Mouse (Mus musculus): ENCODE data around the gene 4921517D22Rik.
"Not testable (repeated sequence)": the region's sequence is repeated elsewhere in the genome, so short reads cannot be mapped to it uniquely, and the experiment has no call there.

The 4921517D22Rik gene

DNA sequence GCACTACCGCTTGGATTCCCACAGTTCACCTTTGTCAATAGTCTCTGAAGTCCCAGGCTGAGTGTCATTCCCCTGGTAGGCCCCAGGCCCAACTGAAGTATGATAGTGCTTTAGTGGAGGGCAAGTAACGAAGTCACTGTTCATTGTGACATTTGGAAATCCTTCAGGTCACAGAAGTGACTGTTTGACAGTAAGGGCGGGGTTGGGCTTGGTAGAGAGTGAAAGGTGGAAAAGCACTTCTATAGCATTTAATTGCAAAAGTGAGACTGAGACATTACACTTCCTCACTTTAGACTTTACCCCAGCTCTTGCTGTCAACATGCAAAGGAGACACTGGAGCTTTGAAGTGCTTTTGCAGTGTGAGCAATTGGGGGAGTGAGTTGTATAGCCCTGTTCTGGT lies at the start of gene 4921517D22Rik:
4921517D22Rik (minus strand) TSS at position 101 of the 400 bp plus-strand sequence.
- DNase-seq, result no peak

DNA sequence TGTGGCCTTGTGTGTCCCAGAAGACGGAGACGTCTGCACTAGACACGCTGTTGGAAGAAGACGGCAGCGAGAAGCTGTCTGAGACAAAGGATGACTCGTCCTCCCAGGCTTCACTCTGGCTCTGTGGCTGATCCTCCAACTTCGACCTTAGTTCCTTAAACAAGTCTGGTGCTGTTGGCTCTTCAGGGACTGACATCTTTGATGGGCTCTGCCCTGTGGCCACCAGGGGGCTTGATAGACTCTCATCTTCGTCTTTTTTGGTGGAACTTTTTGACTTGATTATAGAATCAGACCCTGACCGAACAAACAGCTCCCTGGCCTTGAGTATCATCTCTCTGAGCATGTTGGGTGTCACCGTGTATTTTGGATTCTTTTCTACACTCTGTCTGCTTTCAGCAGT lies 47.8 kb upstream of the 4921517D22Rik start:
- no peak for DNase-seq

DNA sequence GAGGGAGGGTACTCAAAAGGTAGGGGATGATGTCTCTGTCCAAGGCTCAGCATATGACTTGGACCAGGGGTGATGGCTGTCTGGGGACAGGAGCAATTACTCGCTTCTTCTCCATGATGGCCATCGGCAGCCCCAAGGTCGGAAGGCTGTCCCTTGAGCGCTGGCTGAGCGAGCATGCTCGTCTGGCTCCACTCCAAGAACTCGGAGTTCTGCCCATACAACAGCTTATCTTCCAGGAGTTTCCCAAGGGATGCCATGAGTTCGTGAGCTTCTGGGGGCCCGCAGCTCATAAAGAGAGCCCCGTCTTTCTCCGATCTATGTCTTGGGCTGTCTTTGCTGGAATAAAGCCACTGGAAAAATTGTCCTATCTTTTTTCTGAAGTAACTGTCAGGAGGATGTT lies 47.2 kb upstream of the 4921517D22Rik start:
- DNase-seq, result no peak

DNA sequence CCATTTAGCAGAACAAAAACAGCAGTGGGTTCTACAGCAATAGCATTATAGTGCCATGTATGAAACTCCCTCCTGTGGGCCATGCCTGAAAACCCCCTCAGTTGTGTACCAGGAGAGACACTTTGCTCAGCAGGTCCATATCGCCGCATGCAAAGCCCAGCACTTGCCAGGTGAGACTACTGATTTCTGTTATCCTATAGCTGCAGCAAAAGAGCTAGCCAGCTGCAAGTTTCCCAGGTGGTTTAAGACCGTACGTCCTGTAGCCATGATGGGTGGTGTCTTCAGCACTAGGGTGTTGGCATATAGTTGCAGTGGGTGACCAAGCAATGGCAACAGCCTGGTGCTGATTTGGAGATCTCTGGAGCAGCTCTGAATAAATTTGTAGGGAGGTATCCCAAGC lies 45.5 kb upstream of the 4921517D22Rik start:
- DNase-seq, result no peak

DNA sequence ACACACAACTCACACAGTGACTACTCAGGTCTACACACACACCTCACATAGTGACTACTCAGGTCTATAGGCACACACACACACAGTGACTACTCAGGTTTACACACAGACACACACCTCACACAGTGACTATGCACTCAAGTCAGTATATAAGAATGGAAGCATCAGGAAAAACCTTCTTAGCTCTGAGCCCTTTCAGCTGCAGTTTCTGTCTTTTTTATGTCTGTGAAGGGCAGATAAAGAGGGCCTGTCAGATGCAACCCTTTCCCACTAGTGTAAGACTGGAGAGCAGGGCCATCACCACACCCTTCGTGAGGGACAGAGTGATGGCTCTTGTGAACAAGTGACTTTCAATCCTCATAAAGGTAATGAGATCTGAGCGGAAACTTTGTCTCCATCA lies 44.5 kb upstream of the 4921517D22Rik start:
- no peak for DNase-seq

DNA sequence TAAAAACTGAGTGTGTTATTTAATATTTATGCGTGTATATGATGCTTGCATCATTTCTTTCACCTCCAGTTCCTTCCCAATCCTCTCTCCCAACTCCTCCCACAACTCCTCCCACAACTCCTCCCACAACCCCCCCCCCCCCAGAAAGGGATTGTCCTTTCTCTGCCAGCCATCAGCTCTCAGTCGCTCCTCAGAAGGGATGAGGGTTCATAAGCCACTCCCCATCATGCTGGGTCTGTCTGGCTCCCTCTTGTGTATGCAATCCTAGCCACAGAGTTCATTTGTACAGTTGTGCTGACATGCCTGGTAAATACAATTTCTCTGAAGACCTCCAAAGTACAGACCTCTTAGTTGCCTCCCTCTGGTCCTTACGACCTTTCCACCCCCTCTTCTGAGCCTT lies 41.3 kb upstream of the 4921517D22Rik start:
- no peak for DNase-seq

DNA sequence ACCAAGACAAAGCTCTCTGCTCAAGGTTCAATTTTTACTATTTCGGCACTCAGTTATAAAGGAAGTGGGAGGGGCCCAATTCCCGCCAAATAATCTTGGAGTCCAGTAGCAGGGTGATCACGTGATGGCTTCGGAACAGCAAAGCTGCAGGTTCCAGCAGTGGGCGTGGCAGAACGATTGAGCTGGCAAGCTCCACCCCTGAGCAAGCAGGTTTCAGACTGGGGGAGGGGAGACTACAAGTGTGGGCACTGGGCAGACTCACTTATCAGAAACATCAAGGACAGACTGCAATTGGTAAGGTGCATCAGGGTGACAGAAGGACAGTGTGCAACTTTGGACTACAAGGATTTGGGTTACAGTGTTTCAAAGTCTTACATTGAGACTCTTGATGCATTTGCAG lies 40.4 kb upstream of the 4921517D22Rik start:
- not testable (repeated sequence) for DNase-seq

DNA sequence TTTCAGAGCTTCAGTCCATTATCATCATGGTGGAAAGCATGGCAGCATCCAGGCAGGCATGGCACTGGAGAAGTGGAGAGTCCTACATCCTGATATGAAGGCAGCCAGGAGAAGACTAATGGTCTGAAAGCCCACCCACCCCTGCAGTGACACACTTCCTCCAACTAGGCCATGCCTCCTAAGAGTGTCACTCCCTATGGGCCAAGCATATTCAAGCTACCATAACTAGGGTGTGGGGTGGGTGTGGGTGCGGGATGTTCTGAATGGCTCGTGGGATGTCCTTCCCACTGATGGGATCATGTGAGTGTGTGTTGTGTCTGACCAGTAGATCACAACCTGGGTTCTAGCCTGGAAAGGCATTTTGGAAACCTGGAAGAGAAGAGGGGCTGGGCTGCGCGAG lies 40.0 kb upstream of the 4921517D22Rik start:
- no peak for DNase-seq

DNA sequence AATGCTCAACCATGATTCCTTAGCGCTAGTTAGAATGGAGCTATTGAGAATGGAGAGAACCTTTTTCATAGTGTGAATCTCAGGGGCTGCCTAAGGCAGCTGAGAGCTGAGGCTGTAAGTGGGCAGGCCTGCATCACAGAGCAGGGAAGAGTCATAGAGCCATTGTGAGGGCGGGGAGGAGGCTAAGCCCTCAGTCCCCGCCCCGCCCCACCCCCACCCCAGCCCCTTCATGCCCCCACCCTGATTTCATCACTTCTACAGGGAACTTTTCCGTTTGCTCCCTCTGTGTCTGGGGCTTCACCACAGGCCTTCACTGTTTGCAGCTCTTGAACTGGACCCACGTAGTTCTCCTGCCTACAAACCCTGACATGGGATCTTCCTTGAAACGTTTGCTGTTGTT lies 37.7 kb upstream of the 4921517D22Rik start, which contains the start of gene Spata31d1d:
Spata31d1d (minus strand) TSS at position 101 of the 400 bp plus-strand sequence.
- DNase-seq, result no peak

DNA sequence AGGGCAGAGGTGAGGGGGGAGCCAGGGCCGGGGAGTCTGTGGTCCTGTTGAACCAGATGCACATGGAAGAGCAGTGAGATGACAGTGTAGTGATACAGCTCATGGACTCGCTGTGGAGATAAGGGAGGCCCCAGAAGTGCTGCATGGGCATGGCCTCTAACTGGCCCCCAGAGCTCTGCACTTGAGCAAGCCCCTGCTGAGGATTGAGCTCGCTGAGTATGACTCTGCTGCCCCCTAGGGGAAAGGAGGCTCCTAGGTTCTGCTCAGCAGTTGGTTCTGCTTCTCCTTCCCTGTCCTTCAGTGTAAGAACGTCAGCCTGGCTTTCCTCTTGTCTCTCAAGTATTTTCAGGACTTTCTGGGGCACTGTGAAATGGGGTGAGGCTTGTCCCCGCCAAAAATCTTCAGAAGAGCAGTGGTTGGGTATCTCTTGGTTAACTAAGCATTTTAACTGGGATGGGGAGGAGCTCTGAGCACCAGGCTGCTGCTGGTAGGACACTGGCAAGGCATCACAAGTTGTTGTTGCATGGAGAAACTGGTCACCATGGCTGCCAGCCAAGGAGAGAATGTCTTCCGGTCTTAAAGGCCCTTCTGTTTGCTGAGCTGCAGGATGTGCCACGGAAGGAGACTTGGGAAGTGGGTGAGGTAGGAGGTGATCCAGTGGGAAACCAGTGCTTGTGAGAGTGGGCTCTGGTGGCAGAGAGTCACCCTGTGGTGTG lies 34.6 kb upstream of the 4921517D22Rik start:
- peak; percentile 72 to 74 for DNase-seq

DNA sequence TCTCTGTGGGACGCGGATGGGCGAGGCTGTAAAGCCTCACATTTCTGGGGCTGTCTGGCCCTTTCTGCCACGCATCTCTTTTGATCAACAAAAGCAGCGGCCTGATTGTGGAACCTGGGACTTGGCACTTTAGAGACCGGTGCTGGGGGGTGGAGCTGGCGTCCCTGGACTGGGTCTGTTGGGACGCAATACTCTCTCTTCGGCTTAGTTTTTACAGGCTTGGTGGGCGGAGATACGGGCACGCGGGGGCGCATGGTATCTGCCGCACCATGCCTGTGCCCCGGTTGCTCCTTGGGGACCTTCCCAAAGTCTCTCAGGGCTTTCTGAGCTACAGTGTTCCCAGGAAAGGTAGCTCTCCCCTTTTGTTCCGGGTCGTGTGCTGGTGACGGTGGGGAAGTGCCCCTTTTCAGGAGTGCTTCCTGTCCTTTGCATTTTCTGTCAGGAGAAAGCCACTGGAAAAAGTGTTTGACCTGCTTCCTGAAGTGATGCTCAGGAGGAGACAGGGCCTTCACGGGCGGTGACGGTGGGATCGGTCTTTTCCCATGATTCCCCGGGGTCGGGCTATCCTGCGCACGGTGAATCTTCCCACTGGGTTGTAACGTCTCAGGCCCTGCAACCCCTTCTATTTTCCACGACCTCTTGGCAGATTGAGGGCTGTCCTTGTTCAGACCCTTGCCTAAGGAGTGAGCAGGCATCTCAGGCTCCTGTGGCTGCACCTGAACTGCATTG lies 32.4 kb upstream of the 4921517D22Rik start:
- no peak for DNase-seq

DNA sequence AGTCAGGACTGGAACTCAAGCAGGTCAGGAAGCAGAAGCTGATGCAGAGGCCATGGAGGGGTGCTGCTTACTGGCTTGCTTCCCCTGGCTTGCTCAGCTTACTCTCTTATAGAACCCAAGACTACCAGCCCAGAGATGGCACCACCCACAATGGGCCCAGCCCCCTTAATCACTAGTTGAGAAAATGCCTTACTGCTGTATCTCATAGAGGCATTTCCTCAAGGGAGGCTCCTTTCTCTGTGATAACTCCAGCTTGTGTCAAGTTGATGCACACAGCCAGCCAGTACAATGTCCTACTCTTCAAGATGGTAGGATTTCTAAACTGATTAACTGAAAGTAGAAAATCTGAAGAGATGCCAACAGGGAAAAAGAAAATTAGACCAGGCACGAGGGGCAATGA lies 28.2 kb upstream of the 4921517D22Rik start:
- DNase-seq, result not testable (repeated sequence)

DNA sequence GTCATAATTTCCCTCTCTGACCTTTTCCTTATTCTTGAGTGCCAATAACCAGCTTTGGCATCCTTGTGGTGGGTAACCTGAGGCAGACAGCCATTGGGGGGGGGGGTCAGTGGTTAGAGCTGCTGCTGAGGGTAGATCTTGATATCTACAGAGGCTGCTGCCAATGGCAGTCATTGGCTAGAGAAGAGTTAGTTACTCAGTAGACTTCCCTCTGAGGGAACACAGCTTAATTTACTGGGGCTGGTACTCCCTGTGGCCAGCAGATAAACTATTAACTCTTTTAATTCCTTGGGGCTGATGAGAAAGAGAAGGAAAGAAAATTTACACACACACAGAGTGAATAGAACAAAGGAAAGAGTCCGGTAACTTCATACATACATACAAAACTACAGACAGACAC lies 25.6 kb upstream of the 4921517D22Rik start:
- DNase-seq, result no peak

DNA sequence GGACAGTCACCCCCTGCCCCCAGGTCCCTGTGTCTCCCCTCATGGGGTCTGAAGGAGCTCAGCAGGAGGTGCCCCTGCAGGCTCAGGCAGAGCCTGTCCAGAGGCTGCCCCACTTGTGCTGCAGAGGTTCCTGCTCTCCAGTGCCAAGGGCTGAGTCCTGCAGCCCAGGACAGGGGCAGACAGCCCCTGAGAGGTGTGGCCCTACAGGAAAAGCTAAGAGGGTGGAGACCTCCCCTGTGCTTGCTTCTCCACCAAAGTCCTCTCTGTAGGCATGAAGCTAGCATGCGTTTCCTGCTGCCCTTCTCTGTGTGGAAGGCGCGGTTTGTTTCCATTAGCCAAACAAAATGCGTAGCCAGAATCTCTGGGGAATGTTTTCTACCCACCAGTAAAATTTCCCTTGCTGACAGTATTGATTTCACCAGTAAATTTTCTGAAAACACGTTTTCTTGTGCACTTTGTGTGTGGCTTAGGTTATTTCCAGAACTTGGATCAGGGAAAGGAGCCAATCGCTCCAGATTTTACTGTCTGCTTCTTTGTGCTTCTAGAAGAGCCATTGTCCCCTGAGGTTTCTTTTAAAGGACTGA lies 25.0 kb upstream of the 4921517D22Rik start:
- not testable (repeated sequence) for DNase-seq

DNA sequence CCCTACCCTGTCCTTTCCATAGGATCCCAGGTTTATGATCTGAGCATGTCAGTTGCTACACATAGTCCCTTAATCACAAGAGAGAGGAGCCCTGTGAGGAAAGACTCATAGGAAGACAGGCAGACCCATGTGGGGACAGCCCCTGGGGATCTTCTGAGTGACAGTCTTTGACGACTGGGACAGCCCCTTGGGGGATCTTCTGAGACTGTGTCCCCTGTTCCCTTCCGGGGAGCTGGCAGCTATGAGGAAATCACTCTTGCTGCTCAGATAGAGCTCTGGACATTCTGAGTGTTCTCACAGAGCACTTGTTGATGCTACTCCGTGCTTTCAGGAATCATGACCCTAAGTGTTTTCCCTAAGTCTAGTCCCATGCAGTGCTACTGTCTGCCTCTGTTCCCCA lies 19.8 kb upstream of the 4921517D22Rik start:
- no peak for DNase-seq

DNA sequence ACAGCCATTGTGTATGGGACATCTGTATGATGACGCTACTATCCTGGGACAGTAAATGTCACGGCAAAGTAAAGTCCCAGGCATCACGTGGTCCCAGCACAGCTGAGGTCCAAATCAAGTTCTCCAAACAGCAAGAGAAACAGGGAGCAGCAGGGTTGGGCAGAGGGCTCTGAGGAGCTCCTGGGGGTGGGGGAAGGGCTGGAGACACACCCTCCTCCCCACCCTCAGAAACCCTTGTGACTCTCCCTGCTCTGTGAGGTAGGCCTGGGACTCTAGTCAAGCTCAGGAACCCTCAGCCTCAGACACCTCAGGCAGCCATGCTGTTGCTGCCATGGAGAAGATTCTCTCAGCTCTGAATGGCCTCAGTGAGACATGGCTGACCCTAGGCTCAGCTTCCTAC lies 18.1 kb upstream of the 4921517D22Rik start, which contains the start of gene Spata31d1b:
Spata31d1b (plus strand) TSS at position 301 of the 400 bp plus-strand sequence.
- not testable (repeated sequence) for DNase-seq

DNA sequence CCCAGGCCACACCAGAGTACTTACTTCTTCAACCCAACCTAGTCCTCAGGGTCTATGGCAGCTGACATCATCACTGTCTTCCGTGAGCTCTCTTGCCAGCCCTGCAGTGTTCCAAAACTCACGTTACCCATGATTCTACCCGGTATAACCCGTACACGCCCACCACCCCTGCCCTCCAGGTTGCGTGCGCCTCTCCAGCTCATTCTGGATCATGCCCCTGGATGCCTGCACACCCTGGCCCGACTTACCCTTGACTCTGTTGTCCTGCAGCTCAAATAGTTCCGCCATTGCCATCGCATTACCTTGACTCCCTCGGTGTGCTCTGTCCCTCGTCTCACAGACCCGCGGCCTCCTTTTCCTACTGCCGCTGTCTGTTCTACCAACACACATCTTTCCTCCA lies 16.3 kb upstream of the 4921517D22Rik start, which contains the start of gene Spata31d1a:
Spata31d1a (minus strand) TSS at position 101 of the 400 bp plus-strand sequence.
- DNase-seq, result no peak

DNA sequence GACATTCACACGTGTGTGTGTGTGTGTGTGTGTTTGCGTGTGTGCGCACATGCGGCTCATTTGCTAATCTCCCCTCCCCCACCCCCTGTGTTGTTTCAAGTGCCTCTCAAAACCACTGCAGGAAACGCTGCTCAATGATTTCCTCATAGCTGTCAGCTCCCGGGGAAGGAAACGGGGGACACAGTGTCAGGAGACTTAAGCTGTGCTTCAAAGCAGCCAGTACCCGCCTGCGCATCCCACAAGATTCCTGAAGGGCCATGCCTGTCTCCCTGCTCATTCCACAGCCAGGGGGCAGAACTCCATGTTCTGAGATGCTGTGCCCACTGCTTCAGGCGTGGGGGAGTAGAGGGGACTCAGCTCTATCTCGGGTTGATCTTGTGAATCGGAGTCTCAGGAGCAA lies 10.7 kb upstream of the 4921517D22Rik start:
- peak; percentile 25 for DNase-seq

DNA sequence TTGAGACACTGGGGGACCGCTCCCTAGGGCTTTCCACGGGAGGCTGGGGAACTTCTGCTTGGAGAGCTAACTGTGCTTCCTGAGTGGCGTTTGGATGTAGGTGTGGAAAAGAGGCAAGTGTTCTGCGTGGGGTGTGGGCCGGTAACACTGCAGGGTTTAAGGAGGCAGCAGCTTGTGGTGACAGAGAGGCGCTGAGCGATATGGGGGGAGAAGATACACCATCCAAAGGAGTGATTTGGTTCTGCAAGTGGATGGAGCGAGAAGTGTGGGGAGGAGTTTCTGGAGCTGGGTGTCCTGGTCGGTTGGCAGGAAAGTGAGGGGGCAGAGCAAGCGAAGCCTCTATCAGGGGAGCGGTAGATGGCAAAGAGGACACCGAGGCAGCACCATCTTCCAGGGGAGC lies 9.6 kb upstream of the 4921517D22Rik start:
- no peak for DNase-seq

DNA sequence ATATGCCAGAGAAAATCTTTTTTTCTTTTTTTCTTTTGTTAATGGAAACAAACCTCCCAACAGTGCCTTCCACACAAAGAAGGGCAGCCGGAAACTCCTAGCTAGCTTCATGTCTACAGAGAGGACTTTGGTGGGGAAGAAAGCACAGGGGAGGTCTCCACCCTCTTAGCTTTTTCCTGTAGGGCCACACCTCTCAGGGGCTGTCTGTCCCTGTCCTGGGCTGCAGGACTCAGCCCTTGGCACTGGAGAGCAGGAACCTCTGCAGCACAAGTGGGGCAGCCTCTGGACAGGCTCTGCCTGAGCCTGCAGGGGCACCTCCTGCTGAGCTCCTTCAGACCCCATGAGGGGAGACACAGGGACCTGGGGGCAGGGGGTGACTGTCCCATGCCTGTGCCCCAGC lies 6.2 kb upstream of the 4921517D22Rik start:
- DNase-seq, result not testable (repeated sequence)

DNA sequence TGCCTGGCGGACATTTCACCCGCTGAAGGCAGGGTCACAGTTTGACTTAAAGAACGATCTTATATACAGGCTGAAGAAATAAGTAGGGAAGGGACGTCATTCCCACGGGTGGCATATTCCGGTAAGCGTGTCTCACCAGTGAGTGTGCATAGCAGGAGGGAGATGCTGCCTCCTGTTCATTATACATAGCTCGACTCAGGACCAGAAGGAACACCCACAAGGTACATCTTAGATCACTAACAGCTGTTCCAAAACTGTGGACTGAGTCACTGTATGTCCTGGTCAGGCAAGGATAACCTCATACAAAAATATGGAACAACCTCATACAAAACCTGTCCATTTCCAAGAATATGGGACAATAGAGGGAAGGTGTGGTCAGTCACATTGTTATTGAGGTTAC lies 5.2 kb upstream of the 4921517D22Rik start:
- DNase-seq, result no peak

DNA sequence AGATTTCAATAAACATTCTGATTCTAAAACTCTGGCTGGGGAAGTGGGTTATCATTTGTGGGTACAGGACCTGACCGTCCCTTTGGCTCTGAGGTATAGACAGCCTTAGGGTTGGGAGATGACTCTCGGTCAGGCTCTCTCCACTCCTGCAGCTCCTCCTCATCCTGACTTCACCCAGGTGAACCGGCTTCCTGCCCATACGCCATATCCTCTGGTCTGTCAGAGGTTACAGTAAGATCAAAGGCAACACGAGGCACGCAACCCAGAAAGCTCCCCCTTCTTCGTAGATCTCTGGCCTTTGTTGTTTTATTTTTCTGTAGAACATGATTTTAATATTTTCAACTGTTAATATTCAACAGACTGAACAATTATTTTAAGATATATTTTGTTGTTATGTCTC lies 1.9 kb upstream of the 4921517D22Rik start:
- peak; percentile 13 to 36 for DNase-seq

DNA sequence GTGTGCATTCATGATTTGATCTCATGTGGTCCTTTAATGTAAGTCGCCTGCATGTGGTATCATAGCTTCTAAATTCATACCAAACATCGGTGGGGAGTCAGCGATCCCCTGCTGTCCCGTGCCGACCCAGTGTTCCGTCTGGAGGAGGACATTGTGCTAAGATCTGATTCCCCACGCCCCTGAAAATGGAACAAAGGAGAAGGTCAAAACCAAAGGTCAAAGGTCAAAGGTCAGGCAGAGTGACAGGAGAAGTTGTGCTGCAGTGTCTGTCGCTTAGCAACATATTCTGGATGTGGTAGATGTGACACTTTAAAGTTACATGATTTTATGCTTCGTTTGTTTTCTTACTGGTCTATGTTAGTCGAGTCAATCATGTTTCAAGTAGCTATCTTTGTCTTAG lies 2.4 kb downstream of the 4921517D22Rik start:
- DNase-seq, result no peak

DNA sequence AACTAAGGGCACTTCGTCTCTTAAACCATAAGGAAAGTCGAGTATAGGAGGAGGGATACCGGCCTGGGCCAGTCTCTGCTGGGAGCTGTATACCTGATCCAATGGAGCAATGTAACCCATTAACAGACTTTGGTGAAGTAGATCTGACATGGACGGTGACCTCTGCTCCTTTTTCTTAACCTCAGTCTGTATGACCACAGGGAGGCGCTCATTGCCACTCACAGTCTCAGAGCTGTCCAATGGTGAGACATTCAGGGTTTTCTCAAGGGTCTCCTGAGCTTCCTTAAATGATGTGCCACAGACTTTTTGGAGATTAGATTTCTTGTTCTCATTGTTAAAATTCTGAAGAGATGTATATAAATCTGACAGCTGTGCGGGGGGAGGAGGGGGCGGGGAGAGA lies 3.3 kb downstream of the 4921517D22Rik start:
- DNase-seq, result no peak
